Mouse (Mus musculus): ENCODE results near the gene Ldah. TPM values are rescaled to one million over a fixed set of nuclear protein-coding genes. Genes with fewer than 3 reads are reported as not detected.

The Ldah gene
- polyA plus RNA-seq, 1 experiment from 2014 or later, result 63.2 TPM

Other genes starting within 250 kb of the Ldah start
- gene Apob, start 230.5 kb upstream of the Ldah start, polyA plus RNA-seq (2015; fragmentation: Nextera tagmentation; extraction: Ambion mirVana), result 0.01 and 0.03 TPM in 2 replicates
- 0.43 and 0.58 TPM in 2 replicates for gene Gdf7, start 93.8 kb downstream of the Ldah start, polyA plus RNA-seq (2015; fragmentation: Nextera tagmentation; extraction: Ambion mirVana)
- 7.7 and 9.0 TPM in 2 replicates for gene Hs1bp3, start 105.3 kb downstream of the Ldah start, polyA plus RNA-seq (2015; fragmentation: Nextera tagmentation; extraction: Ambion mirVana)

Data from midbrain, embryonic 13.5 days (tissue).